Mouse (Mus musculus) fat pad, adult 2 months (tissue): Measurements from ENCODE around the gene Atf6.

Source experiments
- DNase-seq: peaks from one replicate; pipeline ENCODE4 v3.0.0-alpha.2; 2011; ENCODE audit warnings: low read depth, low spot score; ENCODE audit errors: extremely low read depth

Gene Atf6

DNA sequence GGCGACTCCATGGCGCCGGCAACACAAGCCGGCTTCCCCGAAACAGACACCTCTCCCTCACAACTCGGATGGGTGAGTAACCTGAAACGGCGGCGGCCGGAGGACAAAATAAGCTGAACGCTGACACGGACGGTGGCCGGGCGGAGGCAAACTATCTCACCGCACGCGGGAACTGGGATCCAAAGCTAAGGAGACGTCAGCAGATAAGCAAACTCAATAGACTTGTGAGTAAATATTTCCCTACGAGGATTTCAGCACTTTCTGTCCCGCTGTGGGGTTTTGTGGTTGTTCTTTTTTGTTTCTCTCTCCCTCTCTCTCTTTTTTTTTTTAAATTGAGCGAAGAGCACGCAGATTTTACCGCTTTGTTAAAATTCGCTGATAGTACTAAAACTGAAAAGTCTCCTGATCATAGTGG lies at the start of gene Atf6:
Gene Atf6 (minus strand): TSS at position 81 of the 415 bp plus-strand sequence.
- DNase-seq, result peak; percentile 46

DNA sequence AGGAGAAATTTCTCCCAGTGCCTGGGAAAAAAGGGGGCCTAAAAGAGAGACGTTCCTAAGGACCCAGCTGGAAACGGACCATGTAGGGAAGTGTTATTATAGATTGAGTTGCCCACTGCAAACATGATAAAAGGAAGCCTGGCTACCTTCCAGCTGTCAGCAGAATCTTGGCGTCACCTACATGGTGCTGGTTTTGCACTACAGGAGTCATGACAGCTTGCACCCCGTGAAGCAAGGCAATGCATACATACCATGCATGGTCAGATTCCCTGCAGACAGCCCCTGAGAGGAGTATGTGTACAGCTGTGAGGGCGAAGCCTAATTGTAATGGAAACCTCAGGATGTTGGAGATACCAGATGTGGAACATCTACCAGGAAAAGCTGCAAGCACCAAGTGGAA lies 48.1 kb upstream of the Atf6 start:
- no peak for DNase-seq

DNA sequence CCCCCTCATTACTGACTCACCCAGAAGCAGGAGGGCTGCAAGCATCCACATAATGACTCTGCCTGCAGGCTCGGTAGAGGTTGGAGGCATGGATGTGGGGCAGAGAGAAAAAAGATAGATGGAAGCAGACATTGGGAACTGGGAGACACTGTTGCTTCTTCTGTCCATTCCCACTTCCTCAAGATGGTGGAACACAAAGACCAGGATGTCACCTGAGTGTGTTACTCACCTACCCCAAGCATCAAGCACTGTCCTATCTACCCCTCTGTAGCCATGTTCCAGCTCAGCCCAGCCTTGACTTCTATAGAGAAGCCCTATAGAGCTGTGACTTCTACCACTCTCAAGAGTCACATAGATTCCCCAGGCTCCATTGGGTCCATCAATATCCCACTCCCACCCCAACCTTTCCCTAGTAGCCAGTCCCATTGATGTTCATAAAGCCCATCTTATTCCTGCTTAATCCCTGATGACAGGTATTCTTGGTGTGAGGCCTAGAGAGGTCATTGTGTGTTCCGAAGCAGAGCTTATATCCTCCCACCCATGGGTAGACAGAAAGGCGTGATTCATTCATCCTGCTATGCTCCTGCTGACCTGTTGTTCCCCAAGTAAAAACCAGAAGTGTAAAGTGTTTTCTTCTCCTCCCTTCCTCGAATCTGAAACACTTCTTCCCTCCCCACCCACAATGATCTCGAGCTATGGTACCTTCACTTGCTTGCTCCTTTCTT lies 45.5 kb upstream of the Atf6 start, which contains the start of gene Fcrlb:
Gene Fcrlb (minus strand): TSS at position 51 of the 725 bp plus-strand sequence.
- no peak for DNase-seq

DNA sequence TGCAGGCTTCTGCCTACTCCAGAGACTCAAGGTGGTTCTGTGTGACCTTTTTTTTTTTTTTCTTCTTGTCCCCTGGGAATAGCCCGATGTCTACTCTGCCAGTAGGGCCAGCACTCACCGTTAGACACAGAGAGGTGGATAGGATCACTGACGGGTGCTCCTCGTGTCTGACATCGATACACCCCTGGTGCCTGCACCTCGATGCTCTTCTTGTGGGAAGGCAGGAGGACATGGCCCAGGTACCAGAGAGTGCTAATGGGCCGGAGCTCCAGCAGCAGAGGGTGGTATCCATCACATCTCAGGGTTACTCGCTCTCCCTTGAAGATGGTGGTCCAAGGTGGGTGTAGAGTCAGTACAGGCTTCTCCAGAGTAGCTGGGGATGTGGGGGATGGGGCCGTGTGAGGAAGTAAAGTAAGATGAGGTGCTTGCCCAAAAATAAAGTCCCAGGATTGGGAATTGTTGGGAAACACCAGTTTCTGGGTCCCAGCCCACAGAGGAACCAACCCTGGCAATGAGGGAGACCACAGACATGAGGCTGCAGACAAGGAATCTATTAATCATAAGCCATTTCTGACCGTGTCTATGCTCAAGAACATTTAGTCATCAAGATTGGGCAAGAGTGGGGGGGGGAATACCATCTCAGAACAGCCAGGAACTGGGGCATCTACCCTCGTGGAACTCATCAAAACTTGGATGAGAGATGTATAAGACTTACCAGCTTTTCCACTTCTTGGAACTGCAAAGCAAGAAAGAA lies 44.5 kb upstream of the Atf6 start:
- DNase-seq, result no peak

DNA sequence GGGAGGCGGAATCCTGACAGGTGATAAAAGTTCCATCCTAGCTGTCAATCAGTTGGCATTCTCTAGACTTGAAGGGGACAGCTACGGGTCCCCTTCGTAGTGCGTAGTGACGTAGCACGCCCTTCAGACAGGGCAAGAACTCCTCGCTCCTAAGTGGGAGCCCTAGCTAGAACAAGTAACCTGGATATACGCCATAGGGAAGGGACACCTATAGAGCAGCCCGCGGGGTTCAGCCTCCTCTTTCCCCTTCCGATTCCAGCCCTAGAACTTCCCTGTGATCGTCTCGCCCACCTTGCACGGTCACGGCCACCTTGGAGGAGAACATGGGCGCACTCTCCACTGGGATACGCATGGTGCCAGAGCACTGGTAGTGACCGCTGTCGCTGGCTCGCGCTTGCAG lies 40.8 kb upstream of the Atf6 start:
- DNase-seq, result no peak

DNA sequence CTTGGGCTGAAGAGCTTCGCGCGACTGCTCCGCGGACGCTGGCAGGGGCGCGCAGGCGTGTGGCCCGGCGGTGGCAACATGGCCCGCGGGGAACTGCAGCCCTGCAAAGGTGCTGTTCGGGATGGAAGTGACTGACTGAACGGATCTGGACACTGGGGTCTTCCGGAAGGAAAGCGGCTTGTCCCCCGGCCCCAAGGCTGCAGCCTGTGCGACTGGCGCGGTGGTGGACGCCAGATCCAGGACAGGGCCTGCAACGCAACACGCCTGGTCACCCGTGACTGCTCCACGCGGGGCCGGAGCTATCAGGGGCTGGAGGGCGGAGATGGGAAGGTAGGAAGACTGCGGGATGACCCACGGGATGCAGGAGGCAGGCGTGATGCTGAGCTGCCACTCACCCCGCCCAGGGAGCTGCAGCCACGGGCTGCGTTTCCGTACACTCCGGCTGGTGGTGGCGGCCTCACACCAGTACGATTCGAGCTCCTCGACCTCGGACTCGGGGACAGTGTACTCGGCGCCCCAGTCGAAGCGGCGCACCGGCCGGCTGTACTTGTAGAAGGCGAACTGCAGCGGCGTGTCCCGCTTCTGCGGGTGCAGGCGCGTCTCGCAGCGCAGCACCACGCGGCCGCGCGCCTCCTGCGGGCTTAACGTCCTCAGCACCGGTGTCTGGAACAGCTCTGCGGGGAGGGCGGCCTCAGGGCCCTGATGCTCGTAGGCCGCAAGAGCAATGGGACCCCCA lies 40.1 kb upstream of the Atf6 start:
- DNase-seq, result no peak

DNA sequence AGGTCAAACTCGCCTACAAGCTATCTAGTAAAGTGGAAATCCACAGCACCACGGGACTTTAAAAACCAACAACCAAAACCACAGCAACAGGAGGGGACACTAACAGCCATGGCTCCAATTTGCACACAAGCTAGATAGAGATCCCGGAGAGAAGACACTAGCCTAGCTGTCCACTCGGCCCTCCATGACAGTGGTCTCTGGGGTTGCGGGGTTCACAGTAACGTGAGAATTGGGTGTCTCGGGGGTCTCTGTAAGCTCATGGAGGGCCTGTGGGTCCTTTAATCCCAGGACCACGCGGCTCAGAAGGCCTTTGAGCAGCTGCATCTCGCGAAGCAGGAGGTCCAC lies 39.5 kb upstream of the Atf6 start:
- no peak for DNase-seq

DNA sequence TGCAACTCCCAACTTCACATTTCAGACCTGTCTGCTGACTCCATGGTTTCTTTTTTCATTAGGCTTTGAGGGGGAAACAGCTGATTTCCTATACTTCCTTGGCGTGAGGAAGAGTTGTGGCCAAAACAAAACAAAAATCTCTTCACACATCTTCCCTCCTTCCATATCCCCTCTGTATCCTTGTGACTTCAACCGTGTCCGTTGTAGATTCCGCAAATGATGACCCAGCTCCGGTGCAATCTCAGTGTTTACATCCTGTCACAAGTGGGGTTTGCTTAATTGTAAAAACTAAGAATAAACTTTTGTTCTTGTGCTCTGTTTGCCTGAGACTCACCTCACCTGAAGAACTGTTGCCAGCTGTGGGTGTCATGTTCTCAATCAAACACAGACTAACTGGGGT lies 35.9 kb upstream of the Atf6 start:
- DNase-seq, result no peak

DNA sequence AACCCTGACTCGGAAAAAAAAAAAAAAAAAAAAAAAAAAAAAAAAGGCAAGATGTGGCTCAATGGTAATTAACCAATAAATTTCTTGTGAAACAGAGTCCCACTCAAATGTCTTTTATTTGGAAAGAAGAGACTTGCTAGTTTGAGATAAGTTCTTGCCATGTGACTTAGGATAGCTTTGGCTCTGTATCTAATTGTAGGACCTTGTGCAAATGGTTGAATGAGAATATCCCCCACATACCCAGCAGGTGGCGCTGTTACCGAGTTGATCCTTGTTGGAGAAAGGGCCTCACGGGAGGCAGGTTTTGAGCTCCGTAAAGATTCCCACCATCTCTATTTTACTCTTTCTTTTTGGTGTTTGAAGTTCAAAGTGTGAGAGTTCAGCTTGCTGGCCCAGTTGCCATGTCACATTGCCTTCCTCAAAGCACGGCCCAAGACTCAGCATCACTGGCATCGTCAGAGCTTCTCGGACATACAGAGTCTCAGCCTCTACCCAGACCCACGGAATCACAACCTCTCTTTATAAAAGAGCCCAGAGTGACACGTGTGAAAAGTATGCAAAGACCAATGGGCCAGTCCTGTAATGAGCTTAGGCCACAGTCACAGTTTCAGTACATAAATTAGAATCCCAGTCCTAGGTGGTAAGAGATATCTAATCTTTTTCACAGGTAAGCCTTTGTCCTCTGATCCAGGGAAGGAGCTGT lies 34.1 kb upstream of the Atf6 start:
- peak; percentile 5 for DNase-seq

DNA sequence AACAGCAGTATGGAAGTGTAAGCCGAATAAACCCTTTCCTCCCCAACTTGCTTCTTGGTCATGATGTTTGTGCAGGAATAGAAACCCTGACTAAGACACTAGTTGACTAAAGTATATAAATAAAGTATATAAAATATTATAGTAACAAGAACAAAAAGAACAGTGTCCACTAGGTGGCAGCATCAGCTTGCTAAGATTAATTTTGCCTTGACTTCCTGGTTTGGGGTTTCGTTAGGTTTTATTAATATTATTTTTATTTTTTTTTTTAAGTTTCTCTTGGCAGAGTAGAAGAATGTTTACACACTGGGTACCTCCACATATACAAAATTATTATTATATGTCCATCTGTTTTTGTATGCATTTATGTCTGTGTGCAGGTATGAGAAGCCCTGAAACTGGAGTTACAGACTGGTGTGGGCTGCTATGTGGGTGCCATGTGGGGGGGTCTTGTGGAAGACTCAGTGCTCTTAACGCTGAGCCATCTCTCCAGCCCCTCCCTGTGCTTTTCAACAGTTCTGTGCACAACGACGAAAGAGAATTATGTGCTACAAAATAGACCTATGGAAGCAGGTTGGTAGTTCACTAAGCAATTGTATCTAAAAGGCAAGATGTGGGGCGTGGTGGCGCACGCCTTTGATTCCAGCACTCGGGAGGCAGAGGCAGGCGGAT lies 33.4 kb upstream of the Atf6 start:
- no peak for DNase-seq

DNA sequence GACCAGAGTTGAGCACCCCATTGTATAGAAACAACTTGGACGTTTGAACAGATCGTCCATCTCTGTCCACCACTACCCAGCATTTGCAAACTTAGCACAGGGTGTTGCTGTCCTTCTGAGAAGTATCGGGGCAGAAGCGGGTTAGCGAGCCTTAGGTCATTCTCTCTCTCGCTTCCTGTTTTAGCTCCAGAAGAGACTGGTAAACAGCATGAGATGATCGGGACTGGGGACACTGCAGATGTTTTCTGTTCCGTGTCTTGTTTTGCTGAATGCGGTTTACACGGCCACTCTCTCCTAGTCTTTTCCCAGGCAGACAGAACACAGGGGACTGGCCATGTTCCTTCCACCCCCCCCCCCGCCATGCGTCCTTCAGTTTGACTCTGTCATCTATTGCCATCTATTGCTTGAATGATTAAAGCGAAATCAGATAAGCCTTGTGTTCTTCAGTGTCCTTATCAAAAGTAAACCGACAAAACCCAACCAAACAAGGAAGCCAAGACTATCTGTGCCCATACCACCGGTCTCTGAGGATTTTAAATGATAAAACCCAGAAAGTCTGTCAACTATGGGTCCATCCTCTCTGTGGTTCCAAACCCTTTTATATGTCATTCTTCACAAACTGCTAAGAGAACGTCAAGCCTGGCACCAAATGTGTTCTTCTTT lies 31.0 kb upstream of the Atf6 start:
- DNase-seq, result no peak

DNA sequence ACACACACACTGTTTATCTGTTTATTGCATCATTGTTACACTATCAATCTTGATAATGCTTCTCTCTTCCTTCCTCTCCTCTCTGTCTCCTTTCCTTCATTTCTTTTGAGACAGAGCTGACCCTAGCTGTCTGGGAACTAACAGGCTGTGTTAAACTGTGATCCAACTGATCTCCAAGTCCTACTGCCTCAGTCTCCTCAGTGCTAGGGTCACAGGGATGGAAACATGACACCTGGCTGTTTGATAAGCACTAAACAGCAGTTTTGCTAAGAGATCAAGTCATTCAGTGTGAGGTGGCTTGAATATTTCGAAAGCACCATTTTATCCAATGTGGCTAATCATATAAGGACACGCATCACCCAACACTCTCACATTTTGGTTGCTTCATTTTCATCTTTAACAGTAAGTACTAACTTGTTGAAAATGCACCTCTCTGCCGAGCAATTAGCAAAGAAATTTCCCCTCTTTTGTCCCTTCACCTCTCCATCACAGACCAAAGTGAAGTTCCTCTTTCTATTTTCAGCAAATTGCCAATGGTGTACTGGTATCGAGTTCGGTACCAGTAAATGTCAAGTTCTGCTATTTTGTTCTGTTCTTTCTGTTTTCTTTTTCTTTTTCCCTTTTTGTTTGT lies 29.2 kb upstream of the Atf6 start:
- DNase-seq, result no peak

DNA sequence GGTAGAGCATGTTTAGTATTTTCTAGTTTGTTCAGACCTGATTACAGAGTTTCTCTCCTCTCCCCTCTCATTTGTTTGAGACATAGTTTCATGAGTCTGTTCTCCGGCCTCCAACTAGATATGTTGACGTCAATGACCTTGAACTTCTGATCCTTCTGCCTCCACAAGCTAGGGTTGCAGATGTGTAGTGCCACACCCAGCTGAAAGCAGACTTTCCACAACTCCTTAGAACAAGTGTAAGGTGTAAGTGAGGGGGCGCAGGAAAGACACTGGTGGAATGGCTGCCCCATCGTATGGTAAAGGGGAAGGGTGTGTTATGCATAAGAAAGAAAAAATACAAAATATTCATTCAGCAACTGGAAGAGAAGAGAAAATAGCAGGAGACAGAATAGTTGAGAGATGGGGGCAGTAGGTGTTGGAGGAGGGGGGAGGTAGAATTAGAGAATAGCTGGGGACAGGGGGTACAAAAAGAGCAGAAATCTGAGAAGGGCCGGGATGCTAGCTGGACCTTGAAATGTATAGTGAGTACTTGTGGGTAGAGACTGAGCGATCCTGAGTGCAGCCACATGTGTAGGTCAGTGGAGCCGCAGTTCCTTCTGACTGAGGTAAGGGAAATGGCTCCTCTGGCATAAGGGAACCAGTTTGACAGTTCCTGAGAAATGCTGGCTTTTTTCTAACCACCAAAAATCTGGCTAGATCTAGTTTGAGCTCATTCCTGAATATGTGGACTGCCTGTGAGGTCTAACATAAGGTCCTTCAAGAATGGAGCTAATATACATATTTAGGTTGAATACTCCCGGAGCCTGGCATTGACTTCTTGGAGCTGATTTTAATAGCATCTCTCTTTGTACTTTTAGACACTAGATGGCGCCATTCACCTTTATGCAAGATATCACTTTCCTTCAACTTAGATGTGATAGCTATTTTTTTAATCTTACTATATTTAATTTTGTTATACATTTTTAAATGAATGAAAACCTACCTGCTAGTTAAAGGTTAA lies 27.3 kb upstream of the Atf6 start:
- no peak for DNase-seq

DNA sequence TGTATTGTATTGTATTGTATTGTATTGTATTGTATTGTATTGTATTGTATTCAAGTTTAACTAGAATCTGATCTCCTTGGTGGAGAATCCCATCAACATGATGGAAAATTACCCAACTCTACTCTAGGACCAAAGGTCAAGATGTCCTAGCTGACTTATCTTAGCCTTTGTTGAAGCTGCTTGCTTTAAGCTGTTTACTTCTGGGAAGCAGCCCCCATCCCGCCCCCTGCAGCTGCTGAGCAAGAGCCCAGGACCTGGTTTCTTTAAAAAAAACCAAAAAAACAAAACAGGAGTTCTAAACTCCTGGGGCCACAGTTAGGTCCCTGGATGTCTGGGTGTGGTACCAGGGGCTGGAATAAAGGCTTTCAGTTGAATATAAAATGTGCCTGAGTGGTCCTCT lies 24.7 kb upstream of the Atf6 start:
- no peak for DNase-seq

DNA sequence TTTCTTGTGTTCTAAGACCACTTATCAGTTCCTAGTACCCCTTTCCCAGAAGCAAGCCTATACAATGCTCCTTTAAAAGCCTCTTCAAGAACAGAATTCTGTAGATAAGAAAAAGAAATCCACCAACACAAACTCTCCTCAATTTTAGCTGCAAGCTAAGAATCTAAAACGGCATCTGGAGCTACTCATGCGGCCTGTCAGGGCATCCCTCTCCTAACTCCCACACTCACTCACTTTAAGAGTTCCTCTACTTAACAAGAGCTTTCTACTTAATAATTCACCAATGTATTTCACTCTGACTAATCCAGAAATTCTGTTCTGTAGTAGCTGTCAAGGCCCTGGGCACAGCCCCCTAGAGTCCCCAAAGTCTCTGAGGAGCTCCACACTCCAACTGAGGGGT lies 24.1 kb upstream of the Atf6 start:
- DNase-seq, result no peak

DNA sequence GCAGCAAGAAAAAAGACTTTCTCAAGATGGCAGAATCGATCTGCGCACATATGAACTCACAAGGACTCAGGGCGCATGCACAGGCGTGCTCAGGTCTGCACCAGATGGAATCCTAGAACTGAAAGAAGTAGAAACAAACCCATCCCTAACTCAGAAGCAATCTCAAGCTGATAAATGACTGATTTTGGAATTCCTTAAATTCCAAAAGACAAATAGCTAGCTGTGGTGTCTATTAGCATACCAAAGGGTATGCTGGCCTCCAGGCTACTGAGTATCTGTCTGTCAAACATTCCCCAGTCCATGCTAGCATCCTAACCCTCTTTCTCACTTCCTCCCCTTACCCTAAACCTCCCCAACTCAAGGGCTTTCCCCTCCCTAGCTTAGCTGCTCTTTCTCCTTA lies 21.7 kb upstream of the Atf6 start:
- no peak for DNase-seq

DNA sequence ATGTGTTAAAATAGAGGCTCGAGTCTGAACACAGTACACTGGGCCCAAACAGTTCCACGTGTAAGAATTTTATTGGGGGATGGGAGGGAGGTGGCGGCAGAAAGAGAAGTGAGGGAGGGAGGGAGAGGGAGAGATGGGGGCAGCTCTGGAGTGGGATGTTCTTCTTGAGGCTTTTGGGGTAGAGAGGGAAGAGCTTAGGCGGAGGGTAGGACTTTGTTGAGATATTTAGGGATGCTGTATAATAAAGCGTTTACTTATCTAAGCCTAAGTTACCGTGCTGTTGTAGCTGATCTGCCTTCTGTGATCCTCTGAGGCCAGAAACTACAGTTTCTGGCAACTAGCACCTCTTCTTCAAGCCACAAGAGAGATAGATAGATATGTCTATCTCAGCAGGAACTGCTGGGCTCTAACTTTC lies 18.5 kb upstream of the Atf6 start:
- no peak for DNase-seq

DNA sequence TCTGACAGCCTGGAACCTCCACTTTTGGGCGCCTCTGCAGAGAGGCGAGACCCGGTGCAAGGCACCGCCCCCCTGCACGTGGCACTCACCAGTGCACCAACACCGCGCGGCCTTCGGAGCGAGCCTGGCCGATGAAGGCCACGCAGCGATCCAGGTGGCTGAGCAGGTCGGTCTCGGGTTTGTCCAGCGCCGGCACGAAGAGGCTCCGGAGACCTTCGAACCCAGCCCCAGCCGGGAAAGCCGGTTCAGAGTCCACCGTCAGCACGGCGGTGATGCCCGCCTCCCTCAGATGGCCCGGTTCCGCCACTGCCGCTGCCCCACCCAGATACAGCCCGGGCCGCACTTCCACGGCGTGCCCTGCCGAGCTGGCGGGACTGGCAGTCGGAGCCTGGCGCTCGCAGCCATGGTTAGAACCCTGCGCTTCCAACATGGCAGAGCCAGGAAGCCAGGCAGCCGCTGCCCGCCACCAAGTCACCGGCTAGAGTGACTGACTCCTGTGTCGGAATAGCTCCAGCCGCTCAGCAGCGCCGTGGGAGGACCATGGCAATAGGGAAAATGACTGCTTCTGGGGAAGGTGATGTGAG lies 17.5 kb upstream of the Atf6 start, which contains the start of the genes Gm26620 and Dusp12:
Gene Gm26620 (plus strand): TSS at position 88 of the 584 bp plus-strand sequence.
Gene Dusp12 (minus strand): TSS at position 563 of the 584 bp plus-strand sequence.
- peak; percentile 37 for DNase-seq
